Mouse (Mus musculus) embryonic facial prominence, embryonic 11.5 days (tissue): ENCODE results near the gene Dppa5a. TPM values are rescaled to one million over a fixed set of nuclear protein-coding genes. Genes with fewer than 3 reads are reported as not detected.
"Not testable (repeated sequence)": the region's sequence is repeated elsewhere in the genome, so short reads cannot be mapped to it uniquely, and the experiment has no call there.

Experiments used
- ATAC-seq: fragments of 200-750 bp; cut with Nextera tagmentation; replicated peaks from 2 replicates; pipeline ENCODE4 v1.8.0; 2017; ENCODE audit warnings: low read depth; ENCODE audit not compliant: insufficient number of reproducible peaks, low FRiP score, low TSS enrichment
- DNase-seq: peaks from one replicate; pipeline ENCODE4 v3.0.0-alpha.2; 2015; ENCODE audit warnings: low spot score
- H3K27ac ChIP-seq: fragments of 300-500 bp; sonication (generic); replicated peaks from 2 replicates; pipeline ENCODE4 v1.5.1; 2014; ENCODE audit warnings: mild to moderate bottlenecking, low read depth, low read length, control low read depth
- H3K27me3 ChIP-seq: fragments of 300-500 bp; sonication (generic); 2 replicates; pipeline ENCODE4 v1.6.1; 2014; ENCODE audit warnings: mild to moderate bottlenecking, low read length, moderate library complexity, mixed read lengths; ENCODE audit not compliant: control insufficient read depth, insufficient read depth
- H3K36me3 ChIP-seq: fragments of 300-500 bp; sonication (generic); replicated peaks from 2 replicates; pipeline ENCODE4 v1.6.1; 2014; ENCODE audit warnings: low read depth, mild to moderate bottlenecking, low read length, moderate library complexity, mixed read lengths; ENCODE audit not compliant: control insufficient read depth, insufficient read depth
- H3K4me1 ChIP-seq: fragments of 300-500 bp; sonication (generic); 2 replicates; pipeline ENCODE4 v1.6.1; 2014; ENCODE audit warnings: low read length, mixed read lengths; ENCODE audit not compliant: control insufficient read depth, insufficient read depth
- H3K4me2 ChIP-seq: fragments of 300-500 bp; sonication (generic); 2 replicates; pipeline ENCODE4 v1.6.1; 2014; ENCODE audit warnings: low read depth, mild to moderate bottlenecking, control low read depth, low read length, moderate library complexity
- H3K4me3 ChIP-seq: fragments of 300-500 bp; sonication (generic); 2 replicates; pipeline ENCODE4 v1.5.1; 2014; ENCODE audit warnings: low read depth, low read length, control low read depth
- H3K9ac ChIP-seq: fragments of 300-500 bp; sonication (generic); replicated peaks from 2 replicates; pipeline ENCODE4 v1.6.1; 2014; ENCODE audit warnings: mild to moderate bottlenecking, control low read depth, low read length
- H3K9me3 ChIP-seq: fragments of 300-500 bp; sonication (generic); replicated peaks from 2 replicates; pipeline ENCODE4 v1.6.1; 2016; ENCODE audit warnings: mild to moderate bottlenecking, low read length, inconsistent platforms, mixed read lengths; ENCODE audit not compliant: control insufficient read depth
- WGBS: fragments of 180-500 bp; shearing (Covaris S2); extraction: QIAGEN DNeasy Blood & Tissue Kit; methylation state at CpG from one replicate; pipeline ENCODE4 v1.1.7; 2014; 5-methylcytosine and 5-hydroxymethylcytosine counted together
- polyA plus RNA-seq: library from polyadenylated mRNA; unstranded; fragments of >200 nt; fragmentation: Nextera tagmentation; extraction: Ambion mirVana; gene quantifications from 2 replicates; pipeline ENCODE4 v1.2.1, GENCODE M21; 2014

The Dppa5a gene
- polyA plus RNA-seq, 1 experiment from 2014 or later = not detected

GRCm38 (mm10) chr9:78327289-78327688 is 40.7 kb downstream of the Dppa5a start, which contains the start of gene Omt2b:
TSS of gene Omt2b (plus strand) at chr9:78327589.
- 88% methylated on average over 1 of the region's 1 CpGs for WGBS
- ATAC-seq, DNase-seq: not testable (repeated sequence)

DNA sequence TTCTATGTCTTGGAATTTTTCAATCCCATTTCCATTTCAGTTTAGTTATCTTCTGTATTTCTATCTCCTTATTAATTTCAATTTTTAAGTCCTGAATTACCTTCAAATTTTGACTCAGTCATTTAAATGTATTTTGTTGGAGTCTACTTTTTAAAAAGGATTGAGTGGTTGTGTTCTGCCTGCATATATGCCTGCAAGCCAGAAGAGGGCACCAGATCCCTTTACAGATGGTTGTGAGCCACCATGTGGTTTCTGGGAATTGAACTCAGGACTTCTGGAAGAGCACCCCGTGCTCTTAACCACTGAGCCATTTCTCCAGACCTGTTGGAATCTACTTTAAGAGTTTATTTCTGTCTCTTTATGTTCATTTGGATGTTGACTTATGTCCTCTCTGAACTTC is 48.5 kb downstream of the Dppa5a start:
- Histone ChIP-seq H3K27ac (no peak overlapping the region), H3K36me3 (no peaks in the 10 kb centered on the region), H3K4me2 (no peak overlapping the region), H3K9ac (no peak overlapping the region), H3K4me3 (no peak overlapping the region), H3K4me1 (no peaks in the 10 kb centered on the region), H3K27me3 (no peaks in the 10 kb centered on the region), H3K9me3 (no peaks in the 10 kb centered on the region)
- no peak for DNase-seq
- no peak for ATAC-seq
- 34% methylated on average over 1 of the region's 1 CpGs for WGBS

More at GRCm38 (mm10) chr9:78327289-78327688, 40.7 kb downstream of the Dppa5a start, which contains the start of gene Omt2b:
- H3K9ac ChIP-seq, H3K4me3 ChIP-seq, H3K4me2 ChIP-seq, H3K27ac ChIP-seq, H3K9me3 ChIP-seq, H3K36me3 ChIP-seq, H3K27me3 ChIP-seq, H3K4me1 ChIP-seq: not testable (repeated sequence)

Other genes starting within 250 kb of the Dppa5a start
- gene Gsta4, start 185.4 kb downstream of the Dppa5a start, polyA plus RNA-seq = 120 and 124 TPM in 2 replicates
- gene Gsta1, start 137.5 kb downstream of the Dppa5a start, polyA plus RNA-seq = not detected in 2 replicates
- gene Gm3776, start 111.0 kb downstream of the Dppa5a start, polyA plus RNA-seq = not detected in 2 replicates
- not detected in 2 replicates for gene Gm10639, start 78.3 kb downstream of the Dppa5a start, polyA plus RNA-seq
- gene Omt2a, start 53.4 kb downstream of the Dppa5a start, polyA plus RNA-seq = not detected in 2 replicates
- not detected in 2 replicates for gene Omt2b, start 40.6 kb downstream of the Dppa5a start, polyA plus RNA-seq
- not detected in 2 replicates for gene Gsta2, start 12.4 kb downstream of the Dppa5a start, polyA plus RNA-seq
- 1.4 and 1.9 TPM in 2 replicates for gene Ooep, start 10.5 kb upstream of the Dppa5a start, polyA plus RNA-seq
- gene Ddx43, start 27.6 kb upstream of the Dppa5a start, polyA plus RNA-seq = 0.15 TPM in 1 of 2 replicates, not detected in the other
- gene Cgas, start 75.1 kb upstream of the Dppa5a start, polyA plus RNA-seq = 0.84 and 0.92 TPM in 2 replicates
- 21.4 and 24.7 TPM in 2 replicates for gene Mto1, start 80.0 kb upstream of the Dppa5a start, polyA plus RNA-seq
- gene Gm17324, start 80.6 kb upstream of the Dppa5a start, polyA plus RNA-seq = 0.32 and 0.70 TPM in 2 replicates
- gene Eef1a1, start 121.0 kb upstream of the Dppa5a start, polyA plus RNA-seq = 5,291 and 5,417 TPM in 2 replicates
- gene Slc17a5, start 219.9 kb upstream of the Dppa5a start, polyA plus RNA-seq = 11.8 and 13.8 TPM in 2 replicates
- gene Cd109, start 247.4 kb upstream of the Dppa5a start, polyA plus RNA-seq = 6.0 and 6.2 TPM in 2 replicates